Mouse (Mus musculus) right cerebral cortex, postnatal 25 days (tissue): ENCODE data around the gene Zfp119b.
A peak's percentile ranks its signal among the peaks of the same experiment; 100 is the strongest.
"Not testable (repeated sequence)": the region's sequence is repeated elsewhere in the genome, so short reads cannot be mapped to it uniquely, and the experiment has no call there.

Experiments used
- DNase-seq: peaks from one replicate; pipeline ENCODE4 v3.0.0; 2022

Gene Zfp119b

GRCm38 (mm10) chr17:55957168-55957567 is 7.9 kb upstream of the Zfp119b start:
- DNase-seq: peak; percentile 61

- no peak for DNase-seq
Observed at GRCm38 (mm10) chr17:55956591-55956990, 7.3 kb upstream of the Zfp119b start.

GRCm38 (mm10) chr17:55956129-55956528 is 6.8 kb upstream of the Zfp119b start:
- DNase-seq: peak; percentile 86

GRCm38 (mm10) chr17:55954229-55954628 is 4.9 kb upstream of the Zfp119b start:
- DNase-seq: no peak

DNA sequence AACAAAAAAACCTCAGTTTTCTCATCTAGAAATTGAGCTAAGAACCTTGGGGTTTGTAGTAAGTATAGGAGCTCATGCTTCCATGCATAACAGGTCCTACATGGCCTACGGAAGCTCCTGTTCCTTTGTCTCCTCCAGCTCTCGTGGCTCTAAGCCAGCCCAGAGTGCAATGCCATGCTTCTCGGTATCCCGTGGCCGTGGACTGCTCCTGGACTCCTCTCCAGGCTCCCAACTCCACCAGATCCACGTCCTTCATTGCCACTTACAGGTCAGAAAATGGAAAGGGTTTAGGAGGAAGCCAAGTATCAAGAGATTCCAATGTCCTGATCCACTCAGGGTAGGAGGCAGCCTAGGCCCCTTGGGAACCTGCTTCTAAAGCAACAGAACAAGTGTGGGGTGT is 4.5 kb upstream of the Zfp119b start:
- no peak for DNase-seq

DNA sequence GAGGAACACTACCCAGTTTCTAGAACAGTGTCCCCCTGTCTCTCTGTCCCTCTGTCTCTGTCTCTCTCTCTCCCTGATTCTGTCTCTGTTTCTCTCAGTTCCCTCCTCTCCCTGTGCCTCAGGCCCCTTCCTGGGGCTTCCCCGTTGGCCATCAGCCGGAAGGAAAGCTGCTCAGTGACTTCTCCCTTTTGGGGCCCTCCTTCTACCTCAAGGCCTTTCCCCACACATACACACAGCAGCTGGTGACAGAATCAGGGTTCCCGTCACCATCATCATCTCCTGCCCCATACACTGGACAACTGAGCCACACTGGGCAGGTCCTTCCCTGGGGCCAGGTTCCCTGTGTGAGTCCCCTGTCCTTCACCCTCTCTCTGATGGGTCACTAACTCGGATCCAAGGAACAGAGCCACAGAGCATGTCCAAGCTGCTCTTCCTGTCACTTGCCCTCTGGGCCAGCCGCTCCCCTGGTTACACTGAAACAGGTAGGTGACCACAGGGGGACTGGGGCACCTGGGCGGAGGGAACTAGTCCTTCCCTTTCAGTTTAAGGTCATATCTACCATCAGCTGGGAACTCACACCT is 3.2 kb upstream of the Zfp119b start, which contains the start of gene Ebi3:
TSS of gene Ebi3 (plus strand) at position 194 of the 581 bp plus-strand sequence.
- DNase-seq: no peak

GRCm38 (mm10) chr17:55952041-55952440 is 2.7 kb upstream of the Zfp119b start:
- DNase-seq: no peak

GRCm38 (mm10) chr17:55950601-55951000 is 1.3 kb upstream of the Zfp119b start:
- DNase-seq: no peak

- DNase-seq: no peak
Observed at GRCm38 (mm10) chr17:55948647-55949046, 653 bp downstream of the Zfp119b start.

- no peak for DNase-seq
Observed at GRCm38 (mm10) chr17:55945696-55946095, 3.6 kb downstream of the Zfp119b start.

- DNase-seq: peak; percentile 94
Observed at GRCm38 (mm10) chr17:55944866-55945682, 4.2 kb downstream of the Zfp119b start.

DNA sequence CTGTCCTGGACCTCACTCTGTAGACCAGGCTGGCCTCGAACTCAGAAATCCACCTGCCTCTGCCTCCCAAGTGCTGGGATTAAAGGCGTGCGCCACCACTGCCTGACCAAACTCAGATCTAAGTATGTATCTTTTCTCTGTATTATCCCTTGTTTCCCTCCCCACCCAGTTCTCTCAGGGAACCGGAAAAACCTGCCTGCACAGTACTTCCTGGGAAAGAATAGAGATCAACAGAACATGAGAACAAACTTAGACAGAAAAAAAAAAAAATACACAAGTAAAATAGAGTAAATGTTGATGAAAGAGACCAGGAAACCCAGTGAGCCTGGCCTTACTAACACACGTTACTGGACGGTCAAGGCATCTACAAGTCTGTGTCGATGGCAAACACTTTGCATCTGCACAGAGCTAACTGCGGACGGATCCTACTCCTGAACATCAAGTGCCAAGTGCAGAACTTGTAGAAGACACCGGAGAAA is 4.9 kb downstream of the Zfp119b start:
- DNase-seq: not testable (repeated sequence)

GRCm38 (mm10) chr17:55933191-55933590 is 16.1 kb downstream of the Zfp119b start:
- DNase-seq: no peak

- no peak for DNase-seq
Observed at GRCm38 (mm10) chr17:55932635-55933034, 16.7 kb downstream of the Zfp119b start.

GRCm38 (mm10) chr17:55931553-55932502 is 17.5 kb downstream of the Zfp119b start:
- peak; percentile 61 for DNase-seq

- no peak for DNase-seq
Observed at GRCm38 (mm10) chr17:55906669-55907068, 42.6 kb downstream of the Zfp119b start.

DNA sequence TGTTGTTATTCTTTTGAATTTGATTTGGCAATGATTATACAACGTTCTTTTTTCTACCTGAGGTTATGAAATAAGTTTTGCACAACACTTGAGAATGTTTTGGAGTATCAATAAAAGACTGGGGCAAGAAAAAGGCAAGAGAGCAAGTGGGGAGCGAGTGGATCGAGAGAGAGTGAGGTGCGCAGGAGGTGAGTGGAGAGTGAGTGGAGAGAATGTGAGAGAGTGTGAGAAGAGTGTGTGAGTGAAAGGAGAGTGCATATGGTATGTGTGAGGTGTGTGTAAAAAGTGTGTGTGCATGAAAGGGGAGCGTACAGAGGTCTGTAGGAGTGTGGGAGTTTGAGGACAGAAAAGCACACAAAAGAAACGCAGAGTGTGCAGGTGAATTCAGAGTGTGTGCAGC is 45.2 kb downstream of the Zfp119b start:
- no peak for DNase-seq

GRCm38 (mm10) chr17:55903687-55904086 is 45.6 kb downstream of the Zfp119b start:
- DNase-seq: no peak

DNA sequence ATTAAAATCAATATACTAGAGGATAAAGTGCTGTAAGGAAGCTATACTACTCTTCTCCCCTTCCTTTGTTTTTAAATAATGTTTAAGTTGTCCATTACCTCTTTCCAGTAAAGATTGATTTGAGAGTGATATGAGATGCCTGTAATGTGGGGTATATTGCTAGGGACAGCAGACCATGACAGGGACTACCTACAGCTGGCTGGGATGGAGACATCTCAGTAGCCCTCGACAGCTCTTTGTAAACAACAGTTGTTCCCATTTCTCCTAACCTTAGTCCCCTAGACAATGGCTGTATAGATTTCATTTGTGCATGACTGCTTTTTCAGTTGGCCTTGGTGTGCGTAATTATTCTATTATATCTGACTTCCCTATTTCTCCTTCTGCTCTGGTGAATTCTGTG is 46.2 kb downstream of the Zfp119b start:
- DNase-seq: no peak

DNA sequence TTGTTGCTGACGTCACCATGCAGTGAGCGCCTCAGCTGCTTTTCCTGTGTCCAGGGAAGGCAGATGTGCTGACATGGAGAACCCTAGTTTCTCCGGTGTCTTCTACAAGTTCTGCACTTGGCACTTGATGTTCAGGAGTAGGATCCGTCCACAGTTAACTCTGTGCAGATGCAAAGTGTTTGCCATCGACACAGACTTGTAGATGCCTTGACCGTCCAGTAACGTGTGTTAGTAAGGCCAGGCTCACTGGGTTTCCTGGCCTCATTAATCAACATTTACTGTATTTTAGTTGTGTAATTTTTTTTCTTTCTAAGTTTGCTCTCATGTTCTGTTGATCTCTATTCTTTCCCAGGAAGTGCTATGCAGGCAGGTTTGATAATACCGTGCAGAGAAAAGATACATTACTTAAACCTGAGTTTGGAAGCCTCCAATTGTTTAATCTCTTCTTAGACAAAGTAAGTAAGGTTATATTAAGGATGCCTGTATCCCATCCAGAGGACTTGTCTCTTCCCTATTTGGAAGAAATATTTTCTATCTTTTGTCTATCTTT is 56.8 kb downstream of the Zfp119b start:
- not testable (repeated sequence) for DNase-seq
